Mouse (Mus musculus) ovary, postnatal 14 days (tissue): ENCODE results near the gene Ntng2.

ENCODE experiments used
- DNase-seq: peaks from one replicate; pipeline ENCODE4 v3.0.0; 2022; ENCODE audit warnings: low spot score

The Ntng2 gene

DNA sequence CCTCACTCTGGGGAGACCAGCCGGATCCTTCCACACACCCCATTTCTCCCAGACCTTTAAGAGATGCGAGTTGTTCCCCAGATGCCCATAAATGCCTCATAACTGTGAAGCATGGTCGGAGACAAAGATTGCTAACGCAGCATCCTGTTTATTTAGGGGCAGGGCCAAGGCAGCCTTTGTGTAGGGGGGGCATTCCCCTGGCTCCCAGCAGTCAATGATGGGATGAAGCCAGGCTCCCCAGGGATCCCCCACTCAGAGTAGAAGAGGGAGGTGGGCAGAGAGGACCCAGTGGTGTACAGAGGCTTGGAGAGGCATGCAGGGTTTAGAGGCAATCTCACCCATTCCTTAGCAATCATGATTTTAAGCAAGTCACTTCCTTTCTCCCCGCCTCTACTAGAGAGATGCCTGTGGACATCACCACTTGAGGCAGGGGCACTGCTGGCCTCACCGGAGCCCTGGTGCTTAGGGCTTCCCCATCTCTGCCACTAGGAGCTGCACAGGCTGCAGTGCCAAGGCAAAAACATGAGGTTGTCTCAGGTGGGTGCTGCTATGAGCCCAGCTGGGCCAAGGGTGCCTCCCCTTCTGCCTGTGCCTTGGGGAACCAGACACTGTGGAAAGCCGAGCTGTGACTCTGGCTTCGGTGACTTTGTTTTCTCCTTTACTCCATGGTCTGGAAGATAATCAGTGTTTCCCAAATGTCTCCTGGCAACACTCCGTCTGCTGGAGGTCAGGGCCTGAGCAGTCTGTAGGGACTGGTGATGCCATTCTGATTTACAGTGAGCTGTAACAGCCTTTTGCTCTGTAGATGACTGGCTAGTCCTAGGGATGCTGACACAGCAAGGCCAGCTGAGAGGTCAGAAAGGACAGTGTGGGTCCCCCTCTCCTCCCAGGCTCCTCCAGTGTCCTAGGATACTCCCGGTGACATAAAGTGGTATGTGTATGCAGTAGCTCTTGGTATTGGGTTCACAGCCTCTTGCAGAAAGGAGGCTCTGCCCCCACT, 61.3 kb downstream of the Ntng2 start:
- DNase-seq = no peak

DNA sequence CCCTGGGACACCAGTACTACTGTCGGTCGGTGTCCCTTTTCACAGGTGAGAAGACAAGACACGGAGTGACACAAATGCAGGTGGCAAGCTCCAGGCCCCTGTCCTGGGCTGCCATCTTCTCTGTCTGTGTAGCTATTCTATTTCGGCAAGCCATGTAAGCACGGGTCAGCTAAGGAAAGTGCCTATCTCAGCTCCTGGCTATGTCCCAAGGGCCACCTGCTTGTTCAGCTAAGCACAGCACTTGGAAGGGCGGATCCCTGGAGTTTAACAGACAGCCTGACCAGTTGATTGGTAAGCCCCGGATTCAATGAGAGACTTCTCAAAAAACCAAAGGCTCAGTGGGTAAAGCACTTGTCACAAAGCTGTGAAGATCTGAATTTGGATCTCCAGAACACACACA, 62.4 kb downstream of the Ntng2 start:
- DNase-seq = no peak

DNA sequence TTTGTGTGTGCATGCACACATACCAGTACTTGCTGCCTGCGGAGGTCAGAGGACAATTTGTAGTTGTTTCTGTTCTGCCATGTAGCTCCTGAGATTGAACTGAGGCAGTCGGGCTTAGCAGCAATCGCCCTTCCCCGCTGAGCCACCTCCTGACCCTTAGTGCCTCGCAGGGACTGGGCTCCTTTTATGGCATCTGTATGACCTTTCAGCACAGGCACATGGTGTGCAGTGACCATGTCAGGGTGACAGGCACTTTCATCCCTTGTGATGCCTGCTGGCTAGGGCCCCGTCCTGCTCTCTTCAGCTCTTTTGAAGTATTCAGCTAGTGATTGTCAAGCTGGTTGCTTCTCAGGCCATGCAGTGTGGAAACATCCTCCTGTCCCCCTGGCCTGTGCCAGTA, 66.6 kb downstream of the Ntng2 start:
- DNase-seq = no peak

DNA sequence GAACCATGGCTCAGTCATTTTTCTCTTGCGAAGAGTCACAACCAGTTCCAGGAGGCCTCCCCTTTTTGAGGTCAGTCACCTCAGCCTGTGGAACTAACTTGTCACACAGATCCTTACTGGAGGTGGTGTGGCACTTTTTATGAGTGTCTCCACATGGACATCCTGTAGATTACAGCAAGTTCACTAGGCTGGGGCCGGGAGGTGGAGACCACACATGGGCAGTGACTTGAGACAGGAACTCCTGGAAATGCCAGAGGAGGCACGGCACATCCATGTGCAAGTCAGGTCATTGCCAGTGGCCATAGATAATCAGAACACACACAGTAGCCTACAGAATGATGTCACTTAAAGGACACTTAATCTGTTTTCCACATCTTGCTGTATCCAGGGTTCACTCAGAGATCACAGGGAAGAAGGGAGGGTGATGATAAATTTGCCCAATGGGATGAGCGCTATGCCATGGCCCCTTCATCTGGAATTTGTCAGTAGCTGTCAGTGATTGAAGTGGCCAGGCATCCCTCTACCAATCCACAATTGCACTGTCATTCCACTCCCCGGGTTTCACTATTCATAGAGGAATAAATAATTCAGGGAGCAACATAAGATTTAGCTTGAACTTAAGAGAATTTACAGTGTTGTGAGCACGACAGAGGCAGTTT, 69.4 kb downstream of the Ntng2 start:
- DNase-seq = no peak

DNA sequence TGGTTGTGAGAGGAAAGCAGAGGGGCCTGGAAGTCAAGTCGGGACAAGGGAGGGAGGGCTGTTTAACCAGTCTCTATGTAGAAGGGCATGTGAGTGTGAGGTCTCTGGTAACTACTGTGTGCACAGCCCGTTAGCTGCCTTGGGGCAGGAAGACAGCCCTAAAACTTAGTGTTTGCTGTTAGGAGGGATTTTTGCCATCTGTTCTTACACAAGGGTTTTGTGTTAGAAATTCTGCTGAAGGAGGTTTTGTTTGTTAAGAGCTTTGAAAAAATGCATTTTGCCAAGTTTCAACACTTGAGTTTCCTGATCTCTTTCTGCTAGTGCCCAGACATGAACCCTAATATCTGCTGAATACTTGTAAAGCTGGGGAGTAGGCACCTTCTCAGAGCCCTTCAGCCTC, 71.7 kb downstream of the Ntng2 start:
- DNase-seq = no peak

DNA sequence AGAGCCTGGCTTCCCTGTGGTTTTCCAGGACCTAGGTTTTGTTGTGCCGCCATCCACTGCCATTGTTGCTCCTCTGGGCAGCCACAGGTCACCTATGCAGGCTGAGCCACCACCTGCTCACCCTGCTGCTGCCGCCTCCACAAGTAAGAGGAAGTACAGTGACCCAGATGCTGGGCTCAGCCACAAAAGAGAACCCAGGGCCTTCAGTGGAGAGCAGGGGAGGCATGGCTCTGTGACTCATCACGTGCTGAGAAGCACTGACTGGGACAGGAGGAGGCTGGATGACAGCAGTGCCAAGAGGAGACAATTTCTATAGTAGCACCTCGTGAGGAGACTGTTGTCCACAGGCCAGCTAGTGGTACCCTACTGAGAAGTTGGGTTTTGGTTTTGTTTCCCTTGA, 73.0 kb downstream of the Ntng2 start:
- no peak for DNase-seq

DNA sequence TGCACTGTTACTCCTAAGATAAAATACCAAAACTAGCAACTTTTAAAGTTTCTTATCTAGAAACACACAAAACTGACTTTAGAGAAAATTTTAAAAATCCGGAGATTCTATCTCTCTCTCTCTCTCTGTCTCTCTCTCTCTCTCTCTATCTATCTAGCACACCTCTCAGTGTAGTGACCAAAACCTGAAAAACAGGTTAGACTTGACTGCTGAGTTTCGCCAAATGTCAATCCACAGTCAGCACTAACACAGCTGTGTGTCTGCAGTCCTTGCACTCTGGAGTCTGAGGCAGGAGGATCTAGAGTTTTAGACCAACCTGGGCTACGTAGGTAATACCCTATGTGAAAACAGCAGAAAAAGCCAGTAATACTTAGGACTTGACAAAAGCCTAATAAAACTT, 77.9 kb downstream of the Ntng2 start:
- no peak for DNase-seq

DNA sequence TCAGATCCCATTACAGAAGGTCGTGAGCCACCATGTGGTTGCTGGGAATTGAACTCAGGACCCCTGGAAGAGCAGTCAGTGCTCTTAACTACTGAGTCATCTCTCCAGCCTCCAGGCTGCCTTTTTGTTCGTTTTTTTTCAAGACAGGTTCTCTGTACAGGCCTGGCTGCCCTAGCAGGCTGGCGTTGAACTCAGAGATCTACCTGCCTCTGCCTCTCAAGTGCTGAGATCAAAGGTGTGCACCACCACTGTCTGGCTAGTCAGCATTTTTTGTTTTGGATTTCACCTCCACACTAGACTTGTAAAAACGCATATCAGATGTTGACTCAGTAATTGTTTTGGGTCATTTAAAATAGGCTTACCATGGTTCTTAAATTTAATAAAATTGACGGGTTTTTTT, 84.7 kb downstream of the Ntng2 start:
- no peak for DNase-seq

DNA sequence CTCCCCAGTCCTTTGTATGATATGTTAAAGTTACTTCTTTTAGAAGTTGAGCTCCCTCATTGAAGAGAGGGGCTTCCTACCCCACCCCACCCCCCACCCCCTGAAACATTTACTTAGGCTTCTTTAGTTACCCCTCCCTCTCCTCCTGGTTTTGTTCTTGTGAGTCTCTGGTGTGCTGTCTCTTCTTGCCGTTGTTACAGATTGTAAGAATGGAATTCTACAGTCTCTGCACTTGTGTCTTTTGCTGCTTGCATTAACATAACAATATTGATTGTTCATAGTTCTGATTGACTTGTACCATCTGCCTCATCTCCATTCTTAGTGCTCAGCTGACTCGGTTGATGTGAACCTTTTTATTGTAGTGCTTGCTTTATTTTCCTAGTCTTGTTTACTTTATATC, 100.9 kb downstream of the Ntng2 start:
- no peak for DNase-seq
